Mouse (Mus musculus) forebrain, embryonic 10.5 days (tissue): Measurements from ENCODE around the gene Olfr632. TPM values are rescaled to one million over a fixed set of nuclear protein-coding genes. Genes with fewer than 3 reads are reported as not detected.

Experiments
- polyA plus RNA-seq: library from polyadenylated mRNA; unstranded; fragments of >200 nt; fragmentation: Nextera tagmentation; extraction: Ambion mirVana; gene quantifications from 2 replicates; pipeline ENCODE4 v1.2.1, GENCODE M21; 2016

Gene Olfr632
- polyA plus RNA-seq, 1 experiment from 2014 or later = not detected

Other genes starting within 250 kb of the Olfr632 start
- gene Olfr243, start 219.7 kb upstream of the Olfr632 start, polyA plus RNA-seq = not detected in 2 replicates
- gene Olfr628, start 204.0 kb upstream of the Olfr632 start, polyA plus RNA-seq = not detected in 2 replicates
- gene Olfr629, start 189.4 kb upstream of the Olfr632 start, polyA plus RNA-seq = not detected in 2 replicates
- gene Olfr630, start 177.0 kb upstream of the Olfr632 start, polyA plus RNA-seq = not detected in 2 replicates
- gene Olfr69, start 162.8 kb upstream of the Olfr632 start, polyA plus RNA-seq = not detected in 2 replicates
- not detected in 2 replicates for gene Olfr68, start 154.6 kb upstream of the Olfr632 start, polyA plus RNA-seq
- not detected in 2 replicates for gene Olfr67, start 142.5 kb upstream of the Olfr632 start, polyA plus RNA-seq
- gene Hbb-bt, start 120.4 kb upstream of the Olfr632 start, polyA plus RNA-seq = 183 and 303 TPM in 2 replicates
- gene Hbb-bs, start 106.3 kb upstream of the Olfr632 start, polyA plus RNA-seq = 80.0 and 102 TPM in 2 replicates
- gene Hbb-bh2, start 93.8 kb upstream of the Olfr632 start, polyA plus RNA-seq = 0.37 and 0.52 TPM in 2 replicates
- gene Hbb-bh1, start 91.2 kb upstream of the Olfr632 start, polyA plus RNA-seq = 4,104 and 5,437 TPM in 2 replicates
- gene Hbb-y, start 81.1 kb upstream of the Olfr632 start, polyA plus RNA-seq = 8,184 and 11,241 TPM in 2 replicates
- gene Olfr66, start 48.1 kb upstream of the Olfr632 start, polyA plus RNA-seq = not detected in 2 replicates
- gene Olfr64, start 39.9 kb upstream of the Olfr632 start, polyA plus RNA-seq = not detected in 2 replicates
- gene Olfr65, start 30.9 kb upstream of the Olfr632 start, polyA plus RNA-seq = not detected in 2 replicates
- gene Olfr631, start 5.5 kb upstream of the Olfr632 start, polyA plus RNA-seq = not detected in 2 replicates
- gene Olfr633, start 10.1 kb downstream of the Olfr632 start, polyA plus RNA-seq = not detected in 2 replicates
- gene Olfr635, start 36.8 kb downstream of the Olfr632 start, polyA plus RNA-seq = 0.02 TPM in 1 of 2 replicates, not detected in the other
- gene Olfr638, start 64.4 kb downstream of the Olfr632 start, polyA plus RNA-seq = not detected in 2 replicates
- gene Olfr639, start 83.0 kb downstream of the Olfr632 start, polyA plus RNA-seq = 0.02 TPM in 1 of 2 replicates, not detected in the other
- gene Olfr640, start 91.2 kb downstream of the Olfr632 start, polyA plus RNA-seq = not detected in 2 replicates
- gene Olfr641, start 101.1 kb downstream of the Olfr632 start, polyA plus RNA-seq = not detected in 2 replicates
- gene Olfr642, start 118.3 kb downstream of the Olfr632 start, polyA plus RNA-seq = not detected in 2 replicates
- not detected in 2 replicates for gene 4930516K23Rik, start 127.1 kb downstream of the Olfr632 start, polyA plus RNA-seq
- not detected in 2 replicates for gene Olfr644, start 137.5 kb downstream of the Olfr632 start, polyA plus RNA-seq
- not detected in 2 replicates for gene Olfr645, start 151.1 kb downstream of the Olfr632 start, polyA plus RNA-seq
- not detected in 2 replicates for gene Olfr646, start 170.5 kb downstream of the Olfr632 start, polyA plus RNA-seq
- not detected in 2 replicates for gene Ubqln5, start 195.5 kb downstream of the Olfr632 start, polyA plus RNA-seq
- not detected in 2 replicates for gene Olfr643, start 203.1 kb downstream of the Olfr632 start, polyA plus RNA-seq
- not detected in 2 replicates for gene Ubqln3, start 208.9 kb downstream of the Olfr632 start, polyA plus RNA-seq
- not detected in 2 replicates for gene Ubqlnl, start 216.2 kb downstream of the Olfr632 start, polyA plus RNA-seq
- not detected in 2 replicates for gene Olfm5, start 230.5 kb downstream of the Olfr632 start, polyA plus RNA-seq
- 0.23 and 0.29 TPM in 2 replicates for gene Olfr648, start 249.0 kb downstream of the Olfr632 start, polyA plus RNA-seq